Mouse (Mus musculus): Measurements from ENCODE around the gene Fbxl14. TPM values are rescaled to one million over a fixed set of nuclear protein-coding genes. Genes with fewer than 3 reads are reported as not detected.

The Fbxl14 gene
- 33.4 TPM for polyA plus RNA-seq (2015; fragmentation: Illumina TruSeq; extraction: RNeasy Lipid Tissue Mini Kit (QIAGEN cat#74804); ENCODE audit: insufficient read depth, low replicate concordance)

GRCm38 (mm10) chr6:119479343-119479875 is at the start of gene Fbxl14:
Gene Fbxl14, plus strand, starts transcription at chr6:119479668.

Other genes starting within 250 kb of the Fbxl14 start
- gene Cacna2d4, start 243.1 kb upstream of the Fbxl14 start, polyA plus RNA-seq (2015; fragmentation: Illumina TruSeq; extraction: RNeasy Lipid Tissue Mini Kit (QIAGEN cat#74804); ENCODE audit: insufficient read depth, low replicate concordance) = 2.0 TPM
- 0.36 TPM for gene Lrtm2, start 148.9 kb upstream of the Fbxl14 start, polyA plus RNA-seq (2015; fragmentation: Illumina TruSeq; extraction: RNeasy Lipid Tissue Mini Kit (QIAGEN cat#74804); ENCODE audit: insufficient read depth, low replicate concordance)
- gene Adipor2, start 62.0 kb upstream of the Fbxl14 start, polyA plus RNA-seq (2015; fragmentation: Illumina TruSeq; extraction: RNeasy Lipid Tissue Mini Kit (QIAGEN cat#74804); ENCODE audit: insufficient read depth, low replicate concordance) = 59.8 TPM
- gene Wnt5b, start 64.7 kb downstream of the Fbxl14 start, polyA plus RNA-seq (2015; fragmentation: Illumina TruSeq; extraction: RNeasy Lipid Tissue Mini Kit (QIAGEN cat#74804); ENCODE audit: insufficient read depth, low replicate concordance) = 0.84 TPM